Mouse (Mus musculus) embryonic facial prominence, embryonic 14.5 days (tissue): ENCODE measurements around the gene Pogz. TPM values are rescaled to one million over a fixed set of nuclear protein-coding genes. Genes with fewer than 3 reads are reported as not detected.
A peak's percentile ranks its signal among the peaks of the same experiment; 100 is the strongest.

ENCODE experiments used
- ATAC-seq: fragments of 200-750 bp; cut with Nextera tagmentation; 2 replicates; pipeline ENCODE4 v1.8.0; 2017; ENCODE audit warnings: low read depth, moderate number of reproducible peaks, moderate TSS enrichment
- DNase-seq: peaks from one replicate; pipeline ENCODE4 v3.0.0-alpha.2; 2015; ENCODE audit warnings: low spot score
- H3K27ac ChIP-seq: fragments of 300-500 bp; sonication (generic); replicated peaks from 2 replicates; pipeline ENCODE4 v1.5.1; 2014; ENCODE audit warnings: low read depth, mild to moderate bottlenecking, low read length, moderate library complexity
- H3K27me3 ChIP-seq: fragments of 300-500 bp; sonication (generic); replicated peaks from 2 replicates; pipeline ENCODE4 v1.6.1; 2014; ENCODE audit warnings: low read length; ENCODE audit not compliant: control insufficient read depth, insufficient read depth
- H3K36me3 ChIP-seq: fragments of 300-500 bp; sonication (generic); 2 replicates; pipeline ENCODE4 v1.6.1; 2014; ENCODE audit warnings: low read length, mixed read lengths; ENCODE audit not compliant: control insufficient read depth, insufficient read depth
- H3K4me1 ChIP-seq: fragments of 300-500 bp; sonication (generic); 2 replicates; pipeline ENCODE4 v1.6.1; 2014; ENCODE audit warnings: antibody characterized with exemption, low read length; ENCODE audit not compliant: control insufficient read depth, insufficient read depth
- H3K4me2 ChIP-seq: fragments of 300-500 bp; sonication (generic); 2 replicates; pipeline ENCODE4 v1.6.1; 2014; ENCODE audit warnings: low read depth, mild to moderate bottlenecking, low read length, moderate library complexity, mixed read lengths
- H3K4me3 ChIP-seq: fragments of 300-500 bp; sonication (generic); 2 replicates; pipeline ENCODE4 v1.5.1; 2014; ENCODE audit warnings: low read depth, mild to moderate bottlenecking, low read length
- H3K9ac ChIP-seq: fragments of 300-500 bp; sonication (generic); 2 replicates; pipeline ENCODE4 v1.6.1; 2014; ENCODE audit warnings: low read depth, mild to moderate bottlenecking, low read length, moderate library complexity, mixed read lengths
- H3K9me3 ChIP-seq: fragments of 300-500 bp; sonication (generic); 2 replicates; pipeline ENCODE4 v1.6.1; 2016; ENCODE audit warnings: low read length; ENCODE audit not compliant: control insufficient read depth
- WGBS: fragments of 180-500 bp; shearing (Covaris S2); extraction: QIAGEN DNeasy Blood & Tissue Kit; methylation state at CpG from one replicate; pipeline ENCODE4 v1.1.7; 2014; 5-methylcytosine and 5-hydroxymethylcytosine counted together
- polyA plus RNA-seq: library from polyadenylated mRNA; unstranded; fragments of >200 nt; fragmentation: Nextera tagmentation; extraction: Ambion mirVana; gene quantifications from 2 replicates; pipeline ENCODE4 v1.2.1, GENCODE M21; 2014

Pogz gene
- polyA plus RNA-seq, 1 experiment from 2014 or later: 15.1 TPM

GRCm38 (mm10) chr3:94837959-94838496 lies 661 bp downstream of the Pogz start:
- ATAC-seq (peak; percentile 79), DNase-seq (peak; percentile 94)
- H3K9me3 ChIP-seq: no peaks in the 10 kb centered on the region
- H3K27me3 ChIP-seq: no peaks in the 10 kb centered on the region
- H3K4me1 ChIP-seq: peaks cover 7% of the 10 kb centered on the region
- peak overlapping the region; percentile 99 for H3K27ac ChIP-seq
- H3K4me2 ChIP-seq: peak overlapping the region; percentile 69
- H3K36me3 ChIP-seq: no peaks in the 10 kb centered on the region
- WGBS: under 1% methylated on average over 24 of the region's 62 CpGs
- peak overlapping the region; percentile 95 for H3K9ac ChIP-seq
- peak overlapping the region; percentile 69 for H3K4me3 ChIP-seq

GRCm38 (mm10) chr3:94838631-94839030 lies 1.3 kb downstream of the Pogz start:
- Histone ChIP-seq H3K9ac (peak overlapping the region; percentile 95), H3K4me1 (peaks cover 7% of the 10 kb centered on the region), H3K36me3 (no peaks in the 10 kb centered on the region), H3K4me3 (peak overlapping the region; percentile 69), H3K27me3 (no peaks in the 10 kb centered on the region), H3K9me3 (no peaks in the 10 kb centered on the region), H3K4me2 (peak overlapping the region; percentile 69), H3K27ac (peak overlapping the region; percentile 99)
- ATAC-seq (no peak), DNase-seq (no peak)
- 17% methylated on average over 9 of the region's 9 CpGs for WGBS

- peaks cover 7% of the 10 kb centered on the region for H3K4me1 ChIP-seq
- H3K4me3 ChIP-seq: peak overlapping the region; percentile 69
- H3K36me3 ChIP-seq: no peaks in the 10 kb centered on the region
- ATAC-seq (no peak), DNase-seq (no peak)
- no peaks in the 10 kb centered on the region for H3K27me3 ChIP-seq
- no peaks in the 10 kb centered on the region for H3K9me3 ChIP-seq
- 77% methylated on average over 5 of the region's 5 CpGs for WGBS
- peak overlapping the region; percentile 99 for H3K27ac ChIP-seq
- H3K4me2 ChIP-seq: peak overlapping the region; percentile 69
- H3K9ac ChIP-seq: 0 out of 2 replicates have a peak overlapping the region, but pooled peaks have one; percentile 1
Measured at GRCm38 (mm10) chr3:94839101-94839500, 1.7 kb downstream of the Pogz start.

- H3K27ac ChIP-seq: no peak overlapping the region
Measured at GRCm38 (mm10) chr3:94847382-94847781, 10.0 kb downstream of the Pogz start.

GRCm38 (mm10) chr3:94849338-94849737 lies 12.0 kb downstream of the Pogz start:
- H3K4me2 ChIP-seq: no peak overlapping the region
- no peaks in the 10 kb centered on the region for H3K9me3 ChIP-seq
- no peak for ATAC-seq
- 21% methylated on average over 1 of the region's 1 CpGs for WGBS
- no peak overlapping the region for H3K27ac ChIP-seq
- peaks cover 8% of the 10 kb centered on the region for H3K36me3 ChIP-seq
- H3K9ac ChIP-seq: no peak overlapping the region
- H3K4me1 ChIP-seq: peaks cover 3% of the 10 kb centered on the region; the same call in 1 of the 2 replicates
- no peak overlapping the region for H3K4me3 ChIP-seq
- no peaks in the 10 kb centered on the region for H3K27me3 ChIP-seq
- DNase-seq: peak; percentile 78

More at GRCm38 (mm10) chr3:94847382-94847781, 10.0 kb downstream of the Pogz start:
- Histone ChIP-seq H3K4me1 (peaks cover 3% of the 10 kb centered on the region; the same call in 1 of the 2 replicates), H3K27me3 (no peaks in the 10 kb centered on the region), H3K9me3 (no peaks in the 10 kb centered on the region), H3K36me3 (no peaks in the 10 kb centered on the region), H3K4me2 (no peak overlapping the region), H3K4me3 (no peak overlapping the region), H3K9ac (no peak overlapping the region)
- no peak for DNase-seq
- 97% methylated on average over 2 of the region's 2 CpGs for WGBS
- ATAC-seq: no peak

GRCm38 (mm10) chr3:94851731-94852130 lies 14.4 kb downstream of the Pogz start:
- no peak overlapping the region for H3K4me2 ChIP-seq

GRCm38 (mm10) chr3:94852215-94852614 lies 14.8 kb downstream of the Pogz start:
- H3K9me3 ChIP-seq: no peaks in the 10 kb centered on the region
- H3K27me3 ChIP-seq: no peaks in the 10 kb centered on the region
- ATAC-seq (no peak), DNase-seq (no peak)
- H3K4me1 ChIP-seq: peaks cover 3% of the 10 kb centered on the region; the same call in 1 of the 2 replicates
- no peak overlapping the region for H3K9ac ChIP-seq
- 83% methylated on average over 3 of the region's 3 CpGs for WGBS
- no peak overlapping the region for H3K4me3 ChIP-seq
- no peak overlapping the region for H3K4me2 ChIP-seq
- H3K27ac ChIP-seq: no peak overlapping the region
- H3K36me3 ChIP-seq: peaks cover 34% of the 10 kb centered on the region

More at GRCm38 (mm10) chr3:94851731-94852130, 14.4 kb downstream of the Pogz start:
- H3K27me3 ChIP-seq: no peaks in the 10 kb centered on the region
- WGBS: 74% methylated on average over 3 of the region's 3 CpGs
- H3K27ac ChIP-seq: no peak overlapping the region
- no peak overlapping the region for H3K4me3 ChIP-seq
- H3K9ac ChIP-seq: no peak overlapping the region
- ATAC-seq: no peak
- DNase-seq: no peak
- H3K4me1 ChIP-seq: peaks cover 3% of the 10 kb centered on the region; the same call in 1 of the 2 replicates
- peaks cover 30% of the 10 kb centered on the region for H3K36me3 ChIP-seq
- no peaks in the 10 kb centered on the region for H3K9me3 ChIP-seq

GRCm38 (mm10) chr3:94859471-94859870 lies 22.1 kb downstream of the Pogz start:
- no peak overlapping the region for H3K27ac ChIP-seq
- ATAC-seq (no peak), DNase-seq (no peak)
- no peak overlapping the region for H3K4me3 ChIP-seq
- H3K9ac ChIP-seq: no peak overlapping the region
- H3K9me3 ChIP-seq: no peaks in the 10 kb centered on the region
- WGBS: 82% methylated on average over 2 of the region's 2 CpGs
- no peak overlapping the region for H3K4me2 ChIP-seq
- H3K36me3 ChIP-seq: peaks cover 86% of the 10 kb centered on the region
- H3K4me1 ChIP-seq: no peaks in the 10 kb centered on the region
- no peaks in the 10 kb centered on the region for H3K27me3 ChIP-seq

GRCm38 (mm10) chr3:94869011-94869410 lies 31.6 kb downstream of the Pogz start:
- ATAC-seq: no peak
- DNase-seq: no peak
- Histone ChIP-seq H3K9ac (no peak overlapping the region), H3K27me3 (no peaks in the 10 kb centered on the region), H3K4me1 (no peaks in the 10 kb centered on the region), H3K4me2 (no peak overlapping the region), H3K27ac (no peak overlapping the region), H3K9me3 (no peaks in the 10 kb centered on the region), H3K4me3 (no peak overlapping the region), H3K36me3 (peaks cover 89% of the 10 kb centered on the region)
- 90% methylated on average over 3 of the region's 3 CpGs for WGBS
